Mouse (Mus musculus) activated CD4-positive, CD25-positive, alpha-beta regulatory T cell (primary cell): ENCODE data around the gene Arf4. TPM values are rescaled to one million over a fixed set of nuclear protein-coding genes. Genes with fewer than 3 reads are reported as not detected.

Source experiments
- polyA plus RNA-seq, 2 experiments: library from polyadenylated mRNA; unstranded; fragments of 100-300 nt; shearing (Covaris generic); gene quantifications; one replicate each; pipeline ENCODE4 v1.2.1; 2017

Arf4 gene
- 100 to 1,000 TPM; 225 to 233 TPM for polyA plus RNA-seq

DNA sequence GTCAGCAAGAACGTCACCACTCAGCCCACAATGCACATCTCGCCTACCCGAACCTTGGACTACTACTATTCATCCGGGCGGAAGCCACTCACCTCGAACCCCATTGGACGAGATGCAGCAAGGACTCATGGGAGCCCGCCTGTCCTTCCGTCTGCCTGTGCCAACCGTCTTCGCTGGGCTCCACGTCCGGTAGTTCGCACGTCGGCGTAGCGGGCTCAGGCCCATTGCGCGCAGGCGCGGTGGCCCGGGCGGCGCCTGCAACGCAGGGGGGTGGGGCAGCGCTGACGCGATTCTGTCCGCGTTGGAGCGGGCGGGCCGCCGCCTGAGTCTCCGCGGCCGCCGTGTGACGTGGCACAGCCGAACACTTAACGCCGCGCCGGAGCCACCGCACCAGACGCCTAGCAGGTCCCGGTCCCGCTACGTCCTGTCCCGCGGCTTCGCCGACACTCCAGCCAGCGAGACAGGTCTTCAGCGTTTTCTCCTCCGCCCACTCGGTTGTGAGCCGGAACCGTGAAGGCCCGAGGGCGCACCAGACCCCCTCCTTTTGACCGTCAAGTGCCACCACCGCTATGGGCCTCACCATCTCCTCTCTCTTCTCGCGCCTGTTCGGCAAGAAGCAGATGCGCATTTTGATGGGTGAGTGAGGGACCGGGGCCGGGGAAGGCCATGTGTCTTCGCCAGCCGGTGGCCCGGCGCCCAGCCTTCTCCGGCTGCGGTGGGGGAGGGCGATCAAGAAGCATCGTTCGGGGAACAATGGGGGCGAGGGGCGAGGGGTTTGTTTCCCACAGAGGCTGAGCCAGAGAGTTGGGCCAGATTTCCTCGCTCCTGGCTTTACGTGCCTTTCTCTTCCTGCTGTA, at the start of gene Arf4:
Gene Arf4 (plus strand): TSS at position 224 of the 857 bp plus-strand sequence.

DNA sequence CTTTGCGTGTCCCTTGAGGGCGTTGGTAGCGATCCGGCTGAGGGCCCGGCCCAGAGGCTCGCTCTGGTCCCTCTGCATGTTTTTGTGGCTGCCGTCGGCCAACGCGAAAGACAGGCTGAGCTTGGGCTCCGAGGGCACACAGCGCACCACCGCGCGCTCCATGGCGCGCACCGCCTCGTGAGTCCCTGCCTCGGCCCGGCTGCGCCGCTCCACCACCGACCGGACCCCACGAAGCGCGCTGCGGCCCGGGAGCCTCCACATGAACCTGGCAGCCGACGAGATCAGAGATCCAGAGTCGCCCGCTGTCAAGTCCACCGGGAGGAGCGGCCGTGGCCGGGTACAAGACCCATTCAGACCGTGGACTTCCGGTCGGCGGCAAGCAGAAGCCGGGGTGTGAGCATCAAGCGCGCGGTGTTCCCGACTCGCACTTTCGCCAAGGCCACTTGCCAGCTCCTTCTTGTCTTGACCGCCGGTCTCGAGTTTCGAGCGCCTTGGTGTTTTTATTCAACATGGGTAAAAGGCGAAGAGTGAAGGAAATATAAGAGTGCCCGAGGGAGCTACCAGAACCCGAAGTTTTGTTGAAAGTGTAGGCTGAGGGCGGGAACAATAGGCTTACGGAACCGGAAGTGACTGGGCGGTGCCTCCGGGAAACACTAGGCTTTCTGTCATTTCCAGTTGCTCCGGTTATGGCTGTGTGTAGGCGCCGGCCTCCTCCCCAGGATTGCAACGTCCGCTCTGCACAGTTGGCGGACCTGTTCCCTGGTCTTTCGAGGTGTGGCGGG, 31.6 kb downstream of the Arf4 start, which contains the start of gene Pde12:
Gene Pde12 (minus strand): TSS at position 592 of the 782 bp plus-strand sequence.

DNA sequence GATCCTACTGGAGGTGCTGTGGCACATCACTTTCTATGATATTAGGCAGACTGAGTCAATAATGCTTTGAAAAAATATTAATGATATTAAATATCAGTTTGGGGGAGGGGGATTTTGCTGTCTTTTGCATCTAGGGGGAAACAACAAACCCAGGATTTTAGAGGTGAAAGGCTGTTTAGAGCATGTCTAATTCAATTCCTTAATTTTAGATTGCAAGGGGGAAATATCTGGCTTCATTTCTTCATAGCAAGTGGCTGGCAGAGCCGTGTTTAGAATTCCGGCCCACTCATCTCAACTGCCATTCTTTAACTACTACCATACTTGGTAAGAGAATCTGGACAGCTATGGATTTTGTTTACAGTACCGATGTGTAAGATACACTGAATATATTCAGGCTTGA, 55.1 kb downstream of the Arf4 start, which contains the start of gene Dnah12:
Gene Dnah12 (plus strand): TSS at position 301 of the 400 bp plus-strand sequence.

Other genes with a start within 250 kb of the Arf4 start
- gene Slmap, start 103.1 kb upstream of the Arf4 start, polyA plus RNA-seq: 10 to 100 TPM; 30.8 to 47.4 TPM
- gene Dennd6a, start 64.2 kb upstream of the Arf4 start, polyA plus RNA-seq: 10 to 100 TPM; 21.0 to 23.0 TPM
- 10 to 100 TPM; 10.3 to 12.4 TPM for gene Pde12, start 31.8 kb downstream of the Arf4 start, polyA plus RNA-seq
- under 1 TPM; 0.18 to 0.74 TPM for gene Dnah12, start 55.2 kb downstream of the Arf4 start, polyA plus RNA-seq